Mouse (Mus musculus) ovary, postnatal 36 days (tissue): ENCODE results near the gene Ndufb5.
"Not testable (repeated sequence)": the region's sequence is repeated elsewhere in the genome, so short reads cannot be mapped to it uniquely, and the experiment has no call there.

Experiments
- DNase-seq: peaks from one replicate; pipeline ENCODE4 v3.0.0; 2022; ENCODE audit warnings: low spot score, mixed read lengths

Ndufb5 gene

DNA sequence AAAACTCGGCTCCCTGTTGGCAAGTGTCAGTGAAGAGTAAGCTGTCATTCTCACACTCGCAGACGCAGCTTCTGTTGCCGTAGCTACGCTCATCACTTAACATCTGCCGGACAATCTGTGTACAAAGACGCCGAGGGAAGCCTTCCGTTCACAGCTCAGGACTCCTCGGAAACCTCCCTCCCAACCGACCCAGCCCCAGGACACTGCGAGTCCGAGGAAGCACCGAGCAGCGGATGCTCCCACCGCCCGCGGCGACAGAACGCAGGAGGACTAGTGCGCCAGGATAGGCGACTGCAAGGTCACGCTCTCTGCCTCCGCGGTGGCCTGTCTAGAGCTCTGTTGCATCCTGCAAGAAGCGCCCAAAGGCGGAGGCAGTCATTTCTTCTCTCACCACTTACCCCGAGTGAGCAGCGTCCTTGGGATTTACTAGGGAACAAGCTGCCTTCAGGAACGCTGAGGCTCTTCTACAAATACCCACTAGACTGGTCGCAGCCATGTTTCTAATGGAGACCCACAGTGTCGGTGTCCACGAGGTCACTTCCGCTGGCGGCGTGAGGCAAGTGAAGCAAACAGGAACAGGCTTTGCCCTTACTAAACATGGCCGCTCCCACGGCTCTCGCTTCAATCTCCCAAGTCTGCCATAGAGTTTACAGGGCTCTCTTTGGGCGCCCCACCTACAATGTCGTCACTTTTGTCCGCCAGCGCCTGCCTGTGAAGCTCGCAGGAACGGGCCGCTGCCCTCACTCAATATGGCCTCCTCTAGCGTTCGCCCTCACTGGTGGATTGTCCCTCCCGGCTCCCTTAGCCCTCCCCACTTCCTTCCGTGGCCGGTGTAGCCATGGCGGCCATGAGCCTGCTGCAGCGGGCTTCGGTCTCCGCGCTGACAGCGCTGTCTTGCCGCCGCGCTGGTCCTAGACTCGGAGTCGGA, at the start of gene Ndufb5:
Ndufb5 (plus strand) TSS at position 747 of the 928 bp plus-strand sequence.
- DNase-seq = peak; percentile 97

DNA sequence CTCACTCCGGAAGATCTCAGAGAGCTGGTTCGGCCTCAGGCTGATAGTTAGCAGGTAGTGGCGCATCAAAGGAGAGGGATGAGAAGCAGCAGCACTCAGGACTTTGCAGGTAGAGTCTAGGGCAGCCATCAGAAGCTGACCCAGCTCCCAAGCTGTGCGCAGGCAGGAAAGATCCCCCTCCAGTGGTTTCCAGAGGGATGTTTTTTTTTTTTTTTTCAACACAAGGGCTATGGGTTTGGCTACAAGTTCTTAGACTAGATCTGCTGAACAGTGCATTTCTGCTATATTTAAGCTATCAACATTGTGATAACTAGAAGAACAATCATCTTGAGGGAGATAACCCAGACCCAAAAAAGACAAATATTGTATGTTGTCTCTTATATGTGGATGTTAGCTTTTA, 49.6 kb upstream of the Ndufb5 start:
- no peak for DNase-seq

DNA sequence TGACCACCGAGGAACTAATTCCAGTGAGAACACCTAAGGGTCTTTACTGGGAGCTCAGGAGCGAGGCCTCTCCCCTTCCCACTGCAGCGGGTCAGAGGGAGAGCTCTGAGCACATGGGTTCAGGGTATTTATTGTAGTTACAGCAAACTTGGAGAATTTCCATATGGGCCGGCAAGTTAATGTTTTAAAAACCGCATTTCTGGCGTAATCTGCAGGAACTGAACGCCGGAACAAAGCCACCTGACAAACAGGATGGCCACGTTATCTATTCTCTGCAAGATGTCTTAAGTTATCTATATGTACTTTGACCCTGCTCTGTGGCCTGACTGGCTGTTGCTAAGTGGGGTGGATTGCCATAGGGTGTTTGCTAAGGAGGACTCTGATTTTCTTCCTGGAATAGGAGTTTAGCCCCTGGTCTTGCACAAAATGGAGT, 47.2 kb upstream of the Ndufb5 start:
- no peak for DNase-seq

DNA sequence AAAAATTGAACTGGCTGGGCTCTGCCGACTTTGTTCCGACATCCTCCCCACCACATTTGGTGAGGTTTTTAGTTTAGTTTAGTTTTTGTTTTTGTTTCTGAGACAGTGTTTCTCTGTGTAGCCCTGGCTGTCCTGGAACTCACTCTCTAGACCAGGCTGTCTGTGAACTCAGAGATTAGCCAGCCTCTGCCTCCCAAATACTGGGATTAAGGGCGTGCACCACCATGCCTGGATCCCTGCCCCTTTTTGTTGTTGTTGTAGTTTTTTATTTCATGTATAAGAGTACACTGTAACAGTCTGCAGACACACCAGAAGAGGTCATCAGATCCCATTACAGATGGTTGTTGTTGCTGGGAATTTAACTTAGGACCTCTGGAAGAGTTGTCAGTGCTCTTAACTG, 46.8 kb upstream of the Ndufb5 start:
- no peak for DNase-seq

DNA sequence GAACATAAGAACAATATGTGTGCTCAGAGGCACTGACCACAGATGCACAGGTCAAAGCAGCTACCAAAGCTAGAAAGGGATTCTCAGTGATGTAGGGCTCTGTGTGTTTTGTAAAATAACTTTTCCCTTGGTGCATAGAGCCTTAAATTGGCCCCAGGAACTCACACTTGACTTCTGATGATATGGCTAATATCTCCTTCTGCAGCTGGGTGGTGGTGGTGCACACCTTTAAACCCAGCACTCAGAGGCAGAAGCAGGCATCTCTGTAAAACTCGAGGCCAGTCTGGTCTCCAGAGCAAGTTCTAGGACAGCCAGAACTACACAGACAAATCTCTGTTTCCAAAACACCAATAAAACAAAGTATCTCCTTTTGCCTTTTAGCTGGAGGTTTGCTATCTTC, 45.9 kb upstream of the Ndufb5 start:
- DNase-seq = no peak

DNA sequence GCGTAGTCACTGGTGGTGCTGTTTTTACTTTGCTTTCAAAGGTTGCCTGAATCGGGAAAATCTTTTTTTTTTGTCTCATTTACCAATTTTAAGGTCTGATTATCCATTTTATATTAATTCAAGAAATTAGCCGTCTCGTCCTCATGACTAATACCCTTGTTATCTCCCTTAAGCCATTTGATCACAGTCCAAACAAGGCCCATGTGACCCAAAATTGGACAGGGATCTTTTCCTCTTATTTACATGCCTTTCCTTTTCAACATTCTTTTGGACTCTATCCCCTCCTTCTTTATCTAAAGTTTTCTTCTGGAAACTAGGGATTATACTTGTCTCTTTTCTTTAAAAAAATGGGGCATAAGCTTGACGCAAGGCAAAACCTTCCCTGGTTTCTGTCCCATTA, 44.9 kb upstream of the Ndufb5 start:
- DNase-seq = no peak

DNA sequence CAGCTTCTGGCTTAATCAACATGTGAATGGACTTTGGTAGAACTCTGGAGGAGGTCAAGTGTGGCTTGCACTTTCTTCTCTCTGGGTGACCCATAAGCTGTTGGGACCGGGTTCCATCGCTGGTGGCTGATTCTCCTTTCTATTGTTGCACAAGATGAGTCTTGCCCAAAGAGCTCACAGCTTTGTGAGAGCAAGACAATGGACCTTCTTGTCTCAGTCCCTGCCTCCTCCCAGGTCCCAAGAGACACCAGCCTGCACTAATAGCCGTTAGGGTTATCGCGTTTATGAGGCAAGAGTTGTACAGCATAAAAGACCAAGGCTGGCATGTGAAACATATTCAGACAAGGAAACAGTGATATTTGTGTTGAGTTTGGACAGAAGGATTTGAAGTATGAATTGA, 42.6 kb upstream of the Ndufb5 start:
- DNase-seq = no peak

DNA sequence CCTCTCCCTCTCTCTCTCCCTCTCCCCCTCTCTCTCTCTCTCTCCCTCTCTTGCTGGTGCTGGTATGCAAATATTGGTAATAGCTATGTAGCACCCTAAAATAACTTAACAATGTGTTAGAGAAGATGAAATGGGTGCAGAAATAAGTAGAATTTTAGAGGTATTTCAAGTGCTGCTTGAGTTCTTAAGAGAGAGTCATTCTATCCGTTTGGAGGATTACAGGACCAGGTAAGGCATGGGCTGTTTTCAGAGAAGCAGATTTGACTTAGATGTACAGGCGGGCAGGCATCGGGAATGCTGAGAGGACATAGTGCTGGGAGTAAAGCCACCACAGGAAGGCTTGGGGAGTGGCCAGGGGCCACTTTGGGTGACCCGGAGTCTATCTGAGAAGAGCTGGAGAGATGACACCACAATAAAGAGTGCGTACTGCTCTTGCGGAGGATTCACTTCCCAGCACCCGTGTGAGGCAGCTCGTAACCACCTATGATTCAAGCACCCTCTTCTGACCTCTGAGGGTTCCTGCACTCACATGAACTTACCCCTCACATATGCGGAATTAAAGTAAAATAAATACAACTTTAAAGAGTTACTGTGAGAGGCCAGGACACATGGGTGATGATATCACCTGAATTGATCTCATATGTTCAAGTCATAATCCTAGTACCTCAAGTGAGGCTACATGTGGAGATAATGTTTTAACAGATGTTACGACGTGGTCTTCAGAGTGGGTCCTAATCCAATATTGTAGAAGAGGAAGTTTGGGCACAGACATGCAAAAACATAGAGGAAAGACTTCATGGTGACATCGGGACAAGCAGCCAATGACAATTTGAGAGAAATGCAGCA, 41.8 kb upstream of the Ndufb5 start:
- DNase-seq = no peak

DNA sequence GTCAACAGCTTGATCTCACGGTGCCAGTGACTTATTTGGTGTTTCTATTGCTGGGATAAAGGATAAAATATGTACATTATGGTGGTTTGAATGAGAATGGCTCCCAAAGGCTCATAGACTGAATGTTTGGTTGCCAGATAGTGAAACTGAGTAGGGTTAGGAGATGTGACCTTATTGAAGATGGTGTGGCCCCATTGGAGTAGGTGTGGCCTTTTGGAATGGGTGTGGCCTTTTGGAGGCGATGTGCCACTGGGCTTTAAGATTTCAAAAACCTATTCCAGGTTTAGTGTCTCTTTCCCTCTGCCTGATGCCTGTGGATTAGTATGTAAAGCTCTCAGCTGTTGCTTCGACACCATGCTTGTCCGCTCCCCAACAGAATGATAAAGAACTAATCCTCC, 41.2 kb upstream of the Ndufb5 start:
- no peak for DNase-seq

DNA sequence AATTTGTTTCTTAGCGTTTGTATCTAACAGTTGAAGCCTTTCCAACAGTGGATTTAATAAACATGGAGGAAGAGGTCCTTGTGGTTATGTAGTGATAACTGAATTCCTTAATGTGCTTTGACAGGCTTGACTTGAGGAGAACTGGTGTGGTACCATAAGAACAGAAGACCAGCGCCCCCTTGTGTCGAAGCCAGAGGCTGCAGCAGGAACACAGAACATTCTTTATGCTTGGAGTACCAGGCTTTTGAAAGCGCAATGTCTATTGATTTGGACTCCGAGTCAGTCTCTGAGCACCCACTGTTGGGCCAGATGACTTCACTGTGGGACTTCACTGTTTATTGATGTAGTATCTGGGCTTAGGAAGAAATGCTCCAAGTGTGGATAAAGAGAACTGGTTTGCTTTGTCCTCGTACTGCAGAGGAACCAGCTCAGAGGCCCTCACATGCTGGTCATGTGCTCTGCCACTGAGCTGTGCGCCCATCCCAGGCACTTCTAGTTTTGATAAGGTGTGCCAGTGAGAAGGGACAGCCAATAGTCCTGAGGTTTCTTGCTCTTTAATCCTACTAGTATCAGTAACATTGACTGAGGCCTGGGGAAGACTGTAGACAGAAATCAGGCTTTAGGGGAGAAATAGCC, 38.4 kb upstream of the Ndufb5 start:
- DNase-seq = peak; percentile 81

DNA sequence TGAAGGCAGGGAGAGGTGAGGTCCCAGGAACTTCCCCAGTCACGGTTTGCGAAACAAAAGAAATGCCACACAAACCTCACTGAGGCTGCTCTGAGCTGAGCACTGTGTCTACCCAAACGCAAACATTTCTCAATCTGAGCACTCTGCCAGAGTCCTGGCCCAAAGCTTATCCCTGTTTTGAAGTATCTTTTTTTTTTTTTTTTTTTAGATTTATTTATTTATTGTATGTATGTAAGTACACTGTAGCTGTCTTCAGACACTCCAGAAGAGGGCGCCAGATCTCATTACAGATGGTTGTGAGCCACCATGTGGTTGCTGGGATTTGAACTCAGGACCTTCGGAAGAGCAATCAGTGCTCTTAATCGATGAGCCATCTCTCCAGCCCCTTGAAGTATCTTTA, 32.8 kb upstream of the Ndufb5 start:
- DNase-seq = not testable (repeated sequence)

DNA sequence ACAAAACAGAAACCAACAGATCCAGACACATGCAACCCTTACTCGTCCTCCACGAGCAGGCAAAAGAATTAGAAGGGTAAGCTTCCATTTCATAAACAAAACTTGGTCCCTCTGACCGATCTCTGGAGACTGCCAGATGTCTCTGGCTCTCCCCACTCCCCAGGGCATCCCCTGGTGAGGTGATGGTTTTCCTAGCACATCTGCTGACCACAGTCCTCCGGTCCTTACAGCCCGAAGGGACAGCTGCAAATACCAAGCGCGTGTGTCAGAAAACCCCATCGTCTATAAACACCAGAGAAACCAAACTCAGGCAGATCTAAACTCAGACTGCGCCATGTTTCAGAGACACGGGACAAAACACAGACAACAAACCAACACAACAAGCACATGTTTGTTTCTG, 32.2 kb upstream of the Ndufb5 start:
- not testable (repeated sequence) for DNase-seq

DNA sequence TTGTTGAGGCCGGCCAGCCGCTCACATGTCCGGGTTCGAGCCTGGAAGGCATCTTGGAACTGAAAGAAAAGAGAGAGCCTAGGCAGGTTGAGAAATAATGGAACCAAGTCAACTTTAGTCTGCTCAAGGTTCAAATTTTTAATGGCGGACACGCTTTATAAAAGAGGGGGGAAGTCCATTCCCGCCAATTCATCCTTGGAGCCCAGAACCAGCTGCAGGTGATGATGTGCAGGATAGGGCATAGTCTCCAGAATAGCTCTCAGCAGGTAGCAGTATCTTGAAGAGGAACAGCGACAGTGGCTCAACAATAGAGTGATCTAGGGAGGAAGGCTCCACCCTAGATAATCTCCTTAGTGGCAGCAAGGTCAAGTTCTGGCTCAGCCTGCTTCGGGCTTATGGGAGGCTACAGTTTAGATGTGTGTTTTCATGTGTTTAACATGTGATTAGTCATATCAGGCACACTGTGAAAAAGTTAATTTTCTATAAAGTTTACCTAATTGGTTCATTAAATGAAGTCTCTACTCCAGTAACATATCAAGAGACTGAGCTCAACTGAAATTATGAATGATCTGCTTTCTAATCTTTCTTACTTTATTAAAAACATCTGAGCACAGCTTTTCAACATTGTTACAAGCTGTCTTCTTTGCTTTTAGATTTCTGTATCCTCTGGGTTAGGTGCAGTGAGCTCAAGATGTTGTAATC, 31.0 kb upstream of the Ndufb5 start, which contains the start of gene Actl6a:
Actl6a (plus strand) TSS at position 652 of the 702 bp plus-strand sequence.
- DNase-seq = not testable (repeated sequence)

DNA sequence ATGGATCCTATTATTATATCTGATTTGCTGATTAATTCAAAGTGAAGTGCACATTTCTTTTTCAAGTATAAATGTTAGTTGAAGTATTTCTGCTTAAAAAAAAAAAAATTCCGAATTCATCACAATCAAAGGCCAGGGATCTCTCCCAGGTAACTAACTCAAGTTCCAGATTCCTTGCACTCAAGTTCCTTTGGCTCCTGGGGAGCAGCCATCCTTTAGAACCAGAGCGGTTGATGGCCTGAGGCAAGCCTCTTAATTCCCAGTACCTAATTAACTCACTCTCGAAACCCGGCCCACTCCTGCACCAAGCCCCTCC, 28.8 kb upstream of the Ndufb5 start:
- DNase-seq = no peak

DNA sequence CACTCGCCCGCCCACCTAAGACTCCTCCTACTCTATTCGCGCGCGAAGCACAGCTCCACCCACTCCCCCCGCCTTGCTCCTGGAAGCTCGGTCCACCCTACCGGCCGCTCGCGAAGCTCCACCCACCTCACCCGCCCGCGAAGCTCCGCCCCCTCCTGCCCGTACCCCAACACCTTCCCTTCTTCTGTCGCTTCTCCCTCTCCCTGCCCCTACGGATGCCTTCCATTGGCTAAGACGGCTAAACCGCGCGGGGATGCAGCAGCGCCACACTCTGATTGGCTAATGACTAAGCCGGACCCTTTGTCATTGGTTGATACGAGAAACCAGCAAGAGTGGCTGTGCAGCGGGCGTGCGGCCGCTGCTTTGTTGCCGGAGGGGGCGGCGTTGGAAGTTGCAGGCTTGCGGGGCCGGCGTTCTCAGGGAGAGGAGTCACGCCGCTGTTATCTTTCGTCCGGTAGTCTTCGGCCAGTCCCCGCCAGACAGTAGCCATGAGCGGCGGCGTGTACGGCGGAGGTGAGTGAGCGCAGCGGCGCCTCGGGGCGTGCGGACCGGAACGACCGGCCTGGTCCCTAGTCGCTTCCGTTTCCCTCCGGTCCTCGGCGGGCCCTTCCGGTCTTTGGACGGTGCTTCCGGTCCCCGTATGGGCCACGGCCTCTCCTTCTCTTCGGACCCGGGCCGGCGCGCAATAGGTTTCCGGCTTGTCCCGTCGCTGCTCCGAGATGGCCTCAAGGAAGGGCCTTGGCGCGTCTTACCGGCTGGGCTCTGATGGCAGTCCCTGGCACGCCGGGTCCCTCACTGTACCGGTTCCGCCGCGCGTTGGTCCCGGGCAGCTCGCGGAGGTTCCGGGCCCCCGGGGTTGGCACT, 28.2 kb upstream of the Ndufb5 start:
- peak; percentile 98 for DNase-seq

DNA sequence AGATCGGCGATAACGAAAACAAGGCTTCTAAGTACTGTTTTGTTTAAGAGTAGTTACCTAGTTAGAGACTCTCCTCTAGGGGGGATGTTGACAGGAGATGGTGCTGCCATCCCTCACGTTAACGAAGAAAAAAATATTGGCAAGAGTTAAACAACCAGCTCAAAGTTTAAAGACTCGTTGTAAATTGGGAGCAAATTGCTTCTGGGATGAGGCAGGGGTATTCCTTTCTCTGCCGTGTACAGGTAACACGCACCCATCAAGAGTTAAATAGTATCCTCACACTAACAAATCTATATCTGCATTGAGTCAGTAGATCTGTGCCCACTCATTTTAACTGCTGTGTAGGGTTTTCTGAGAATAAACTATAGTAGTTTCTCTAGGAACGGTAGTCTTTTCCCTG, 27.4 kb upstream of the Ndufb5 start:
- DNase-seq = no peak

DNA sequence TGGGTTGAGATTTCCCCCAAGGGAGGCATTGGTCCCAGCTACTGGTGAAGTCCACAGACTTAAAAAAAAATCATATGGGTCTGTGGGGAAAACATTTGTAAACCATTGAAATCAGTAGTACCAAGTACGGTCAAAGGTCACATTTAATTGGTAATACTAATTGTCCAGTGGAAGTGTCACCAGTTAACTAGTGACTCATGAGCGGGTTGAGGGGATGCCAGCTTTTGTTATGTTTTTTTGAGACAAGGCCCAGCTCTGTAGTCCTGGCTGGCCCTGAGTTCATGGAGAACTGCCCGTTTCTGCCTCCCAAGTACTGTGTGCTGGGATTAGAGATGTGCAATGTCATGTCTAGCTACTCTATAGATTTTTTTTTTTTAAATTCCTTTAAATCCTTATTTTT, 23.1 kb upstream of the Ndufb5 start:
- no peak for DNase-seq

DNA sequence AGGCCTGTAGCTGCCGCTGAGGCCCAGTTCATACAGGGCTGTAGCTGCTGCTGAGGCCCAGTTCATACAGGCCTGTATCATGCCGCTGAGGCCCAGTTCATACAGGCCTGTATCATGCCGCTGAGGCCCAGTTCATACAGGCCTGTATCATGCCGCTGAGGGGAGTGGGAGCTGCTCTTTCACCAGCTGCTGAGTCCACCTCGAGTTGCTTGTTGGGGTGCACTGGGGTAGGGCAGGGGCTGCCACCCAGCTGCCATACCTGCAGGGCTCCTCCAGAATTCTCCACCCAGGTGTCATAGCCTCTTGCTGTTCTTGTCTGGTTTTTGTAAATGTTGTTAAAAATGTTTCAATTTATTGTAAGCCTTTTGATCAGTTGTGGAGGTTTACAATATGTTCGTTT, 19.4 kb upstream of the Ndufb5 start:
- not testable (repeated sequence) for DNase-seq

DNA sequence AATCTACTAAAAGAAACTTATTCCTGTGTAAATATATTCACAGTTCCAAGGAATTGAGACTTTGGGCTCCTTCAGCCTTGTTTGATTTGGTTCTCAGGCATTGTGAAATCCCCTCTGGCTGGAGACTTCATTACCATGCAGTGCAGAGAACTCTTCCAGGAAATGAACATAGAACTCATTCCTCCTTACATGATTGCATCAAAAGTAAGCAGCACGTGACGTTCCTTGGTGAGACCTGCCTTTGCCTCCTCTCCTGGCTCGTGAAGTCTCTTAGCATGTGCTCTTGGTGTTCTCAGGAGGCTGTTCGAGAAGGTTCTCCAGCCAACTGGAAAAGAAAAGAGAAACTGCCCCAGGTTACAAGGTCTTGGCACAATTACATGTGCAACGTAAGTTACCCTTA, 18.5 kb upstream of the Ndufb5 start:
- DNase-seq = no peak

DNA sequence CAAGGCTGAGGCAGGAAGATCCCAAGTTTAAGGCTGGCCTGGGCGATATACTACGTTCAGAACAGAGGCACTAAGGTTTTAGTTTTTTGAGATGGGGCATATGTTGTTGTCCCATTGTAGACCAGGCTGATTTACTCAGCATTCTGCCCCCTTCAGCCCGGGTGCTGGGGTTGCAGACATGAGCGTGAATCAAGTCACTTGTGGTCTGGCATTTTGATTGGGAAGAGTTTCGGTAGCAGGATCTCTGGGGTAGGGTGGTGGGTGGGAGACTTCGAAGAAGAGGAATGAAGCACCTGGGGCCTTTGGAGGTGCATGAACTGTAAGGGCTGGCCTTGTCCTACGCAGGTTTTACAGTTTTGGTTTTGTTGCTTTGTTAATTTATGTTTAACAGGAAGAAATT, 12.6 kb upstream of the Ndufb5 start:
- no peak for DNase-seq

DNA sequence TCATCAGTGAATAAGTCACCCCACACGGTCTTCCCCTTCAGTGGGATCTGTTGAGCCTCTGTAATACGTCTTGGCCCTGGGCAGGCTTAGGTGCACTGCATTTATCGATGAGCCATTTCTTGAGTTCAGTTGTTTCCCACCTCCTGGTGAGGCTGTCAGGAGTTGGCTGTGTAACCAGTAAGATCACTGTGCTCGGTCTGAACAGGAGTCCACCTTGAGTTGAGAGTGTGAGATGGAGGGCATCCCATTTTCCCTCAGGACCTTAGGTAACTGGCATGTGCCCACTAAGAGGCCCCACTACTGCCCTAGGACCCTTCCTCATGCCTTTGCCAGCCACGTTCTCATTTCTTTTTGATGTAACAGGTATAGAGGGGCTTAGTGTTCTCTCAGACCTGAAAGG, 10.8 kb upstream of the Ndufb5 start:
- DNase-seq = no peak
